Mouse (Mus musculus) limb, embryonic 14.5 days (tissue): Measurements from ENCODE around the gene Lsm3. TPM values are rescaled to one million over a fixed set of nuclear protein-coding genes. Genes with fewer than 3 reads are reported as not detected.

Experiments
- ATAC-seq: fragments of 200-750 bp; cut with Nextera tagmentation; 2 replicates; pipeline ENCODE4 v1.8.0; 2017; ENCODE audit warnings: low read depth, moderate number of reproducible peaks, moderate TSS enrichment; ENCODE audit not compliant: low FRiP score
- DNase-seq: peaks from one replicate; pipeline ENCODE4 v3.0.0-alpha.2; 2015; ENCODE audit warnings: low spot score
- H3K27ac ChIP-seq: fragments of 300-500 bp; sonication (generic); replicated peaks from 2 replicates; pipeline ENCODE4 v1.5.1; 2014; ENCODE audit warnings: low read depth, mild to moderate bottlenecking, low read length, moderate library complexity, mixed read lengths
- H3K27me3 ChIP-seq: fragments of 300-500 bp; sonication (generic); 2 replicates; pipeline ENCODE4 v1.6.1; 2014; ENCODE audit warnings: low read length, mixed read lengths; ENCODE audit not compliant: control insufficient read depth, insufficient read depth
- H3K36me3 ChIP-seq: fragments of 300-500 bp; sonication (generic); 2 replicates; pipeline ENCODE4 v1.6.1; 2014; ENCODE audit warnings: mild to moderate bottlenecking, low read length, moderate library complexity, mixed read lengths; ENCODE audit not compliant: control insufficient read depth, insufficient read depth
- H3K4me1 ChIP-seq: fragments of 300-500 bp; sonication (generic); 2 replicates; pipeline ENCODE4 v1.6.1; 2014; ENCODE audit warnings: antibody characterized with exemption, low read length, mixed read lengths; ENCODE audit not compliant: control insufficient read depth, insufficient read depth
- H3K4me2 ChIP-seq: fragments of 300-500 bp; sonication (generic); replicated peaks from 2 replicates; pipeline ENCODE4 v1.6.1; 2014; ENCODE audit warnings: low read depth, mild to moderate bottlenecking, low read length, moderate library complexity; ENCODE audit not compliant: severe bottlenecking
- H3K4me3 ChIP-seq: fragments of 300-500 bp; sonication (generic); replicated peaks from 2 replicates; pipeline ENCODE4 v1.5.1; 2014; ENCODE audit warnings: low read length
- H3K9ac ChIP-seq: fragments of 300-500 bp; sonication (generic); 2 replicates; pipeline ENCODE4 v1.6.1; 2014; ENCODE audit warnings: mild to moderate bottlenecking, low read depth, low read length, moderate library complexity; ENCODE audit not compliant: severe bottlenecking
- H3K9me3 ChIP-seq: fragments of 300-500 bp; sonication (generic); 2 replicates; pipeline ENCODE4 v1.6.1; 2016; ENCODE audit warnings: low read length; ENCODE audit not compliant: control insufficient read depth
- POLR2A ChIP-seq: fragments of 200-500 bp; IDR thresholded peaks from 2 replicates; pipeline ENCODE4 v1.8.0; 2012; ENCODE audit warnings: inconsistent platforms, mild to moderate bottlenecking, moderate library complexity, borderline replicate concordance; ENCODE audit not compliant: insufficient read depth, insufficient read length; ENCODE audit errors: extremely low read depth
- WGBS: fragments of 180-500 bp; shearing (Covaris S2); extraction: QIAGEN DNeasy Blood & Tissue Kit; methylation state at CpG from one replicate; pipeline ENCODE4 v1.1.7; 2014; 5-methylcytosine and 5-hydroxymethylcytosine counted together
- polyA plus RNA-seq, 2 experiments: library from polyadenylated mRNA; depleted of rRNA in 1 of 2; stranded (reverse) in 1 of 2; unstranded in 1 of 2; fragments of >200 nt; fragmentation: Nextera tagmentation in 1 of 2; extraction: Ambion mirVana in 1 of 2; gene quantifications; 2 replicates each; pipeline versions ENCODE4 v1.2.1 to v1.2.3; 2012 to 2014

The Lsm3 gene
- polyA plus RNA-seq, 2 experiments, result 137 to 253 TPM

- no peaks in the 10 kb centered on the region for H3K9me3 ChIP-seq
- DNase-seq, result no peak
- 49% methylated on average over 5 of the region's 5 CpGs for WGBS
- H3K36me3 ChIP-seq, result no peaks in the 10 kb centered on the region
- peak; percentile 41 for ATAC-seq
- no peaks in the 10 kb centered on the region for H3K27me3 ChIP-seq
- TF ChIP-seq POLR2A, result no peak
- H3K27ac ChIP-seq, result no peak overlapping the region
- H3K4me3 ChIP-seq, result no peak overlapping the region
- H3K4me1 ChIP-seq, result 0 out of 2 replicates have a peak, but pooled peaks cover 5% of the 10 kb centered on the region
- H3K4me2 ChIP-seq, result no peak overlapping the region
- H3K9ac ChIP-seq, result no peak overlapping the region
Observed at GRCm38 (mm10) chr6:91533359-91533758, 17.6 kb downstream of the Lsm3 start.

GRCm38 (mm10) chr6:91533771-91534170, 18.0 kb downstream of the Lsm3 start:
- DNase-seq, result no peak
- H3K4me3 ChIP-seq, result no peak overlapping the region

GRCm38 (mm10) chr6:91534268-91534667, 18.5 kb downstream of the Lsm3 start:
- no peak for DNase-seq
- Histone ChIP-seq H3K4me3 (no peak overlapping the region), H3K27me3 (no peaks in the 10 kb centered on the region), H3K9ac (no peak overlapping the region), H3K27ac (no peak overlapping the region), H3K9me3 (no peaks in the 10 kb centered on the region), H3K4me2 (no peak overlapping the region), H3K36me3 (no peaks in the 10 kb centered on the region), H3K4me1 (0 out of 2 replicates have a peak, but pooled peaks cover 5% of the 10 kb centered on the region)
- whole genome bisulfite sequencing, result 78% methylated on average over 4 of the region's 4 CpGs
- no peak for TF ChIP-seq POLR2A
- no peak for ATAC-seq

More at GRCm38 (mm10) chr6:91533771-91534170, 18.0 kb downstream of the Lsm3 start:
- H3K4me2 ChIP-seq, result no peak overlapping the region
- H3K9ac ChIP-seq, result no peak overlapping the region
- no peaks in the 10 kb centered on the region for H3K27me3 ChIP-seq
- H3K9me3 ChIP-seq, result no peaks in the 10 kb centered on the region
- H3K4me1 ChIP-seq, result 0 out of 2 replicates have a peak, but pooled peaks cover 5% of the 10 kb centered on the region
- no peak for ATAC-seq
- no peak overlapping the region for H3K27ac ChIP-seq
- 32% methylated on average over 2 of the region's 2 CpGs for WGBS
- no peaks in the 10 kb centered on the region for H3K36me3 ChIP-seq
- TF ChIP-seq POLR2A, result no peak

- DNase-seq, result no peak
- no peak for TF ChIP-seq POLR2A
- no peak overlapping the region for H3K27ac ChIP-seq
- WGBS, result 73% methylated on average over 3 of the region's 3 CpGs
- no peak for ATAC-seq
- no peak overlapping the region for H3K4me2 ChIP-seq
- 0 out of 2 replicates have a peak, but pooled peaks cover 5% of the 10 kb centered on the region for H3K4me1 ChIP-seq
- H3K27me3 ChIP-seq, result no peaks in the 10 kb centered on the region
- no peaks in the 10 kb centered on the region for H3K9me3 ChIP-seq
- no peaks in the 10 kb centered on the region for H3K36me3 ChIP-seq
- H3K9ac ChIP-seq, result no peak overlapping the region
- H3K4me3 ChIP-seq, result no peak overlapping the region
Observed at GRCm38 (mm10) chr6:91535231-91535630, 19.5 kb downstream of the Lsm3 start.

- Histone ChIP-seq H3K9me3 (no peaks in the 10 kb centered on the region), H3K4me3 (no peak overlapping the region), H3K36me3 (no peaks in the 10 kb centered on the region), H3K4me2 (no peak overlapping the region), H3K27ac (no peak overlapping the region), H3K4me1 (peaks cover 7% of the 10 kb centered on the region; the same call in 1 of the 2 replicates), H3K27me3 (no peaks in the 10 kb centered on the region), H3K9ac (no peak overlapping the region)
- WGBS, result 89% methylated on average over 11 of the region's 11 CpGs
- no peak for TF ChIP-seq POLR2A
- ATAC-seq (no peak), DNase-seq (no peak)
Observed at GRCm38 (mm10) chr6:91536047-91536765, 20.5 kb downstream of the Lsm3 start.
